Mouse (Mus musculus) lung, postnatal 0 days (tissue): ENCODE results near the gene Irf8.

ENCODE experiments used
- CTCF ChIP-seq: IDR thresholded peaks from 2 replicates; pipeline ENCODE4 v1.5.1; 2016; ENCODE audit warnings: antibody characterized with exemption, mild to moderate bottlenecking
- EP300 ChIP-seq: IDR thresholded peaks from 2 replicates; pipeline ENCODE4 v1.6.1; 2016; ENCODE audit warnings: antibody characterized with exemption, mild to moderate bottlenecking, control low read depth

- TF ChIP-seq CTCF: no peak
- TF ChIP-seq EP300: no peak
Measured at GRCm38 (mm10) chr8:120747286-120747685, 11.1 kb downstream of the Irf8 start.
